Mouse (Mus musculus) hindbrain, postnatal 0 days (tissue): ENCODE data around the gene Krtap19-9b. TPM values are rescaled to one million over a fixed set of nuclear protein-coding genes. Genes with fewer than 3 reads are reported as not detected.
A peak's percentile ranks its signal among the peaks of the same experiment; 100 is the strongest.

Source experiments
- ATAC-seq: fragments of 200-750 bp; cut with Nextera tagmentation; 2 replicates; pipeline ENCODE4 v1.8.0; 2017; ENCODE audit warnings: mild to moderate bottlenecking, moderate TSS enrichment, moderate library complexity
- DNase-seq: peaks from one replicate; pipeline ENCODE4 v3.0.0-alpha.2; 2015; ENCODE audit warnings: low spot score
- H3K27ac ChIP-seq: fragments of 300-500 bp; sonication (generic); 2 replicates; pipeline ENCODE4 v1.5.1; 2014; ENCODE audit warnings: mild to moderate bottlenecking
- H3K27me3 ChIP-seq: fragments of 300-500 bp; sonication (generic); 2 replicates; pipeline ENCODE4 v1.6.1; 2014; ENCODE audit warnings: low read length, mixed read lengths; ENCODE audit not compliant: insufficient read depth
- H3K36me3 ChIP-seq: fragments of 300-500 bp; sonication (generic); 2 replicates; pipeline ENCODE4 v1.6.1; 2014; ENCODE audit warnings: low read length, mixed read lengths; ENCODE audit not compliant: insufficient read depth
- H3K4me1 ChIP-seq: fragments of 300-500 bp; sonication (generic); 2 replicates; pipeline ENCODE4 v1.6.1; 2014; ENCODE audit warnings: antibody characterized with exemption, low read length, mixed read lengths; ENCODE audit not compliant: insufficient read depth
- H3K4me2 ChIP-seq: fragments of 300-500 bp; sonication (generic); 2 replicates; pipeline ENCODE4 v1.6.1; 2014; ENCODE audit warnings: low read depth, mild to moderate bottlenecking, low read length, moderate library complexity, mixed read lengths
- H3K4me3 ChIP-seq: fragments of 300-500 bp; sonication (generic); 2 replicates; pipeline ENCODE4 v1.5.1; 2014; ENCODE audit warnings: low read length
- H3K9ac ChIP-seq: fragments of 300-500 bp; sonication (generic); replicated peaks from 2 replicates; pipeline ENCODE4 v1.6.1; 2014; ENCODE audit warnings: mild to moderate bottlenecking, low read length, moderate library complexity, mixed read lengths
- H3K9me3 ChIP-seq: fragments of 300-500 bp; sonication (generic); 2 replicates; pipeline ENCODE4 v1.6.1; 2016; ENCODE audit warnings: low read length, mixed read lengths
- CTCF ChIP-seq: IDR thresholded peaks from 2 replicates; pipeline ENCODE4 v1.5.1; 2016; ENCODE audit warnings: antibody characterized with exemption, control low read depth, low read depth
- WGBS: fragments of 180-500 bp; shearing (Covaris S2); extraction: QIAGEN DNeasy Blood & Tissue Kit; methylation state at CpG from one replicate; pipeline ENCODE4 v1.1.7; 2014; 5-methylcytosine and 5-hydroxymethylcytosine counted together
- polyA plus RNA-seq: library from polyadenylated mRNA; unstranded; fragments of >200 nt; fragmentation: Nextera tagmentation; extraction: Ambion mirVana; gene quantifications from 2 replicates; pipeline ENCODE4 v1.2.1, GENCODE M21; 2015
- total RNA-seq: library from RNA; depleted of rRNA; stranded (reverse); fragments of >200 nt; gene quantifications from 2 replicates; pipeline ENCODE4 v1.2.3, GENCODE M21; 2014; rRNA removed

Gene Krtap19-9b
- total RNA-seq (not detected in 2 replicates), polyA plus RNA-seq (not detected in 2 replicates)

- Histone ChIP-seq H3K36me3 (no peaks in the 10 kb centered on the region), H3K9ac (no peak within 1 kb of the TSS), H3K27me3 (no peaks in the 10 kb centered on the region), H3K9me3 (no peaks in the 10 kb centered on the region), H3K4me3 (no peak within 1 kb of the TSS), H3K27ac (no peak within 1 kb of the TSS), H3K4me1 (no peaks in the 10 kb centered on the region), H3K4me2 (no peak within 1 kb of the TSS)
- DNase-seq = no peak
- no peak for ATAC-seq
- TF ChIP-seq CTCF = no peak
- 95% methylated on average over 3 of the region's 3 CpGs for WGBS
These were observed at the start of gene Krtap19-9b for GRCm38 (mm10) chr16:88932165-88932564. Gene Krtap19-9b, minus strand, starts transcription at chr16:88932265.

GRCm38 (mm10) chr16:88962773-88963172 lies 30.7 kb upstream of the Krtap19-9b start, which contains the start of gene Krtap16-3:
Gene Krtap16-3, minus strand, starts transcription at chr16:88962873.
- 80% methylated on average over 7 of the region's 7 CpGs for WGBS
- Histone ChIP-seq H3K27ac (no peak within 1 kb of the TSS), H3K4me3 (no peak within 1 kb of the TSS), H3K36me3 (no peaks in the 10 kb centered on the region), H3K27me3 (no peaks in the 10 kb centered on the region), H3K4me1 (no peaks in the 10 kb centered on the region), H3K4me2 (no peak within 1 kb of the TSS), H3K9me3 (no peaks in the 10 kb centered on the region), H3K9ac (no peak within 1 kb of the TSS)
- DNase-seq (no peak), ATAC-seq (no peak)
- no peak for TF ChIP-seq CTCF

- Histone ChIP-seq H3K27me3 (no peaks in the 10 kb centered on the region), H3K4me2 (no peak overlapping the region), H3K9me3 (no peaks in the 10 kb centered on the region), H3K4me3 (no peak overlapping the region), H3K27ac (no peak overlapping the region), H3K4me1 (no peaks in the 10 kb centered on the region), H3K9ac (no peak overlapping the region), H3K36me3 (no peaks in the 10 kb centered on the region)
- WGBS = 58% methylated on average over 6 of the region's 6 CpGs
- DNase-seq (peak; percentile 27), ATAC-seq (no peak)
- TF ChIP-seq CTCF = peak; percentile 12; the same call in 1 of the 2 replicates
These were observed 9.0 kb upstream of the Krtap19-9b start for GRCm38 (mm10) chr16:88941106-88941505.

- H3K4me3 ChIP-seq = no peak overlapping the region
- peak; percentile 30; the same call in 1 of the 2 replicates for TF ChIP-seq CTCF
- 80% methylated on average over 7 of the region's 7 CpGs for WGBS
- H3K27me3 ChIP-seq = no peaks in the 10 kb centered on the region
- no peak overlapping the region for H3K9ac ChIP-seq
- no peaks in the 10 kb centered on the region for H3K4me1 ChIP-seq
- DNase-seq (peak; percentile 9), ATAC-seq (no peak)
- no peaks in the 10 kb centered on the region for H3K36me3 ChIP-seq
- H3K4me2 ChIP-seq = no peak overlapping the region
- H3K27ac ChIP-seq = no peak overlapping the region
- H3K9me3 ChIP-seq = no peaks in the 10 kb centered on the region
These were observed 6.2 kb upstream of the Krtap19-9b start for GRCm38 (mm10) chr16:88938252-88938651.

- no peak for ATAC-seq
- no peak for TF ChIP-seq CTCF
- 95% methylated on average over 6 of the region's 6 CpGs for WGBS
These were observed 35.7 kb downstream of the Krtap19-9b start, which contains the start of gene Krtap19-5 for GRCm38 (mm10) chr16:88896357-88896756. Gene Krtap19-5, minus strand, starts transcription at chr16:88896457.

GRCm38 (mm10) chr16:88886870-88887269 lies 45.2 kb downstream of the Krtap19-9b start:
- DNase-seq (no peak), ATAC-seq (no peak)
- H3K4me3 ChIP-seq = no peak overlapping the region
- WGBS = 78% methylated on average over 6 of the region's 6 CpGs
- H3K9ac ChIP-seq = no peak overlapping the region
- TF ChIP-seq CTCF = no peak
- no peak overlapping the region for H3K27ac ChIP-seq
- H3K4me1 ChIP-seq = no peaks in the 10 kb centered on the region
- no peak overlapping the region for H3K4me2 ChIP-seq
- H3K27me3 ChIP-seq = no peaks in the 10 kb centered on the region
- H3K36me3 ChIP-seq = no peaks in the 10 kb centered on the region
- no peaks in the 10 kb centered on the region for H3K9me3 ChIP-seq

More at GRCm38 (mm10) chr16:88896357-88896756, 35.7 kb downstream of the Krtap19-9b start, which contains the start of gene Krtap19-5:
- no peak within 1 kb of the TSS for H3K27ac ChIP-seq
- DNase-seq = no peak
- no peak within 1 kb of the TSS for H3K4me2 ChIP-seq
- no peak within 1 kb of the TSS for H3K9ac ChIP-seq
- H3K4me1 ChIP-seq = no peaks in the 10 kb centered on the region
- no peaks in the 10 kb centered on the region for H3K36me3 ChIP-seq
- H3K4me3 ChIP-seq = no peak within 1 kb of the TSS
- no peaks in the 10 kb centered on the region for H3K9me3 ChIP-seq
- no peaks in the 10 kb centered on the region for H3K27me3 ChIP-seq

- ATAC-seq = no peak
- no peak for DNase-seq
- H3K36me3 ChIP-seq = no peaks in the 10 kb centered on the region
- no peak within 1 kb of the TSS for H3K9ac ChIP-seq
- no peaks in the 10 kb centered on the region for H3K9me3 ChIP-seq
- WGBS = 91% methylated on average over 5 of the region's 5 CpGs
- TF ChIP-seq CTCF = no peak
- no peak within 1 kb of the TSS for H3K4me2 ChIP-seq
- H3K27me3 ChIP-seq = no peaks in the 10 kb centered on the region
- H3K4me1 ChIP-seq = no peaks in the 10 kb centered on the region
- no peak within 1 kb of the TSS for H3K4me3 ChIP-seq
- H3K27ac ChIP-seq = no peak within 1 kb of the TSS
These were observed 47.1 kb downstream of the Krtap19-9b start, which contains the start of gene Krtap19-4 for GRCm38 (mm10) chr16:88884989-88885388. Gene Krtap19-4, minus strand, starts transcription at chr16:88885089.

Other genes starting within 250 kb of the Krtap19-9b start
- gene 2310061N02Rik, start 224.3 kb downstream of the Krtap19-9b start, total RNA-seq = not detected in 2 replicates
- not detected in 2 replicates for gene 2310061N02Rik, start 224.3 kb downstream of the Krtap19-9b start, polyA plus RNA-seq
- gene Krtap13-1, start 203.4 kb downstream of the Krtap19-9b start, total RNA-seq = not detected in 2 replicates
- gene Krtap13-1, start 203.4 kb downstream of the Krtap19-9b start, polyA plus RNA-seq = not detected in 2 replicates
- gene Krtap13, start 180.6 kb downstream of the Krtap19-9b start, total RNA-seq = not detected in 2 replicates
- not detected in 2 replicates for gene Krtap13, start 180.6 kb downstream of the Krtap19-9b start, polyA plus RNA-seq
- not detected in 2 replicates for gene 2310034C09Rik, start 173.4 kb downstream of the Krtap19-9b start, total RNA-seq
- gene 2310034C09Rik, start 173.4 kb downstream of the Krtap19-9b start, polyA plus RNA-seq = not detected in 2 replicates
- not detected in 2 replicates for gene 2310057N15Rik, start 158.1 kb downstream of the Krtap19-9b start, total RNA-seq
- not detected in 2 replicates for gene 2310057N15Rik, start 158.1 kb downstream of the Krtap19-9b start, polyA plus RNA-seq
- not detected in 2 replicates for gene Gm5965, start 154.4 kb downstream of the Krtap19-9b start, total RNA-seq
- gene Gm5965, start 154.4 kb downstream of the Krtap19-9b start, polyA plus RNA-seq = not detected in 2 replicates
- gene Gm20741, start 120.0 kb downstream of the Krtap19-9b start, total RNA-seq = not detected in 2 replicates
- gene Gm20741, start 120.0 kb downstream of the Krtap19-9b start, polyA plus RNA-seq = not detected in 2 replicates
- not detected in 2 replicates for gene Krtap15, start 112.0 kb downstream of the Krtap19-9b start, total RNA-seq
- gene Krtap15, start 112.0 kb downstream of the Krtap19-9b start, polyA plus RNA-seq = not detected in 2 replicates
- not detected in 2 replicates for gene Krtap14, start 106.1 kb downstream of the Krtap19-9b start, total RNA-seq
- gene Krtap14, start 106.1 kb downstream of the Krtap19-9b start, polyA plus RNA-seq = not detected in 2 replicates
- gene Krtap19-1, start 62.9 kb downstream of the Krtap19-9b start, total RNA-seq = not detected in 2 replicates
- not detected in 2 replicates for gene Krtap19-1, start 62.9 kb downstream of the Krtap19-9b start, polyA plus RNA-seq
- not detected in 2 replicates for gene Krtap19-2, start 58.0 kb downstream of the Krtap19-9b start, total RNA-seq
- gene Krtap19-2, start 58.0 kb downstream of the Krtap19-9b start, polyA plus RNA-seq = not detected in 2 replicates
- gene Krtap19-3, start 54.2 kb downstream of the Krtap19-9b start, total RNA-seq = not detected in 2 replicates
- not detected in 2 replicates for gene Krtap19-3, start 54.2 kb downstream of the Krtap19-9b start, polyA plus RNA-seq
- gene Krtap19-4, start 47.2 kb downstream of the Krtap19-9b start, total RNA-seq = not detected in 2 replicates
- not detected in 2 replicates for gene Krtap19-4, start 47.2 kb downstream of the Krtap19-9b start, polyA plus RNA-seq
- not detected in 2 replicates for gene Krtap19-5, start 35.8 kb downstream of the Krtap19-9b start, total RNA-seq
- not detected in 2 replicates for gene Krtap19-5, start 35.8 kb downstream of the Krtap19-9b start, polyA plus RNA-seq
- gene Krtap16-3, start 30.6 kb upstream of the Krtap19-9b start, total RNA-seq = not detected in 2 replicates
- gene Krtap16-3, start 30.6 kb upstream of the Krtap19-9b start, polyA plus RNA-seq = not detected in 2 replicates
- not detected in 2 replicates for gene Krtap22-2, start 78.5 kb upstream of the Krtap19-9b start, total RNA-seq
- gene Krtap22-2, start 78.5 kb upstream of the Krtap19-9b start, polyA plus RNA-seq = not detected in 2 replicates
- gene Gm10229, start 83.0 kb upstream of the Krtap19-9b start, total RNA-seq = not detected in 2 replicates
- not detected in 2 replicates for gene Gm10229, start 83.0 kb upstream of the Krtap19-9b start, polyA plus RNA-seq
- not detected in 2 replicates for gene Krtap6-1, start 99.4 kb upstream of the Krtap19-9b start, total RNA-seq
- gene Krtap6-1, start 99.4 kb upstream of the Krtap19-9b start, polyA plus RNA-seq = not detected in 2 replicates
- gene Gm10228, start 109.2 kb upstream of the Krtap19-9b start, total RNA-seq = not detected in 2 replicates
- gene Gm10228, start 109.2 kb upstream of the Krtap19-9b start, polyA plus RNA-seq = not detected in 2 replicates
- gene Krtap6-5, start 115.6 kb upstream of the Krtap19-9b start, total RNA-seq = not detected in 2 replicates
- not detected in 2 replicates for gene Krtap6-5, start 115.6 kb upstream of the Krtap19-9b start, polyA plus RNA-seq
- not detected in 2 replicates for gene 1110025L11Rik, start 131.7 kb upstream of the Krtap19-9b start, total RNA-seq
- gene 1110025L11Rik, start 131.7 kb upstream of the Krtap19-9b start, polyA plus RNA-seq = not detected in 2 replicates
- not detected in 2 replicates for gene Krtap6-3, start 151.8 kb upstream of the Krtap19-9b start, total RNA-seq
- gene Krtap6-3, start 151.8 kb upstream of the Krtap19-9b start, polyA plus RNA-seq = not detected in 2 replicates
- not detected in 2 replicates for gene Gm6358, start 208.6 kb upstream of the Krtap19-9b start, total RNA-seq
- not detected in 2 replicates for gene Gm6358, start 208.6 kb upstream of the Krtap19-9b start, polyA plus RNA-seq
- gene Gm10061, start 218.8 kb upstream of the Krtap19-9b start, total RNA-seq = not detected in 2 replicates
- not detected in 2 replicates for gene Gm10061, start 218.8 kb upstream of the Krtap19-9b start, polyA plus RNA-seq
- not detected in 2 replicates for gene Gm9789, start 225.7 kb upstream of the Krtap19-9b start, total RNA-seq
- not detected in 2 replicates for gene Gm9789, start 225.7 kb upstream of the Krtap19-9b start, polyA plus RNA-seq
- gene Gm7735, start 237.2 kb upstream of the Krtap19-9b start, total RNA-seq = not detected in 2 replicates
- not detected in 2 replicates for gene Gm7735, start 237.2 kb upstream of the Krtap19-9b start, polyA plus RNA-seq
- gene 1110057P08Rik, start 242.5 kb upstream of the Krtap19-9b start, total RNA-seq = not detected in 2 replicates
- gene 1110057P08Rik, start 242.5 kb upstream of the Krtap19-9b start, polyA plus RNA-seq = not detected in 2 replicates